In genomic region chr6:33283936-33284335, GRCm38 (mm10) we compare ENCODE assay signal across 12 mouse cellular contexts.
"Had no signal": no experiment of that assay in that cellular context is flagged by ENCODE, and none has a peak within 500 bp of the region (broad histone marks: within the 10 kb centered on the region; RNA-seq: fewer than 3 reads in every experiment).

No protein-coding gene starts in this region.

- H3K9me3 ChIP-seq: kidney, embryonic 15.5 days; limb, embryonic 10.5 days; liver, embryonic 15.5 days had no signal

- H3K4me3 ChIP-seq: kidney, embryonic 15.5 days; left cerebral cortex, adult 2 months; limb, embryonic 10.5 days; liver, embryonic 15.5 days had no signal

- H3K36me3 ChIP-seq: kidney, embryonic 15.5 days; limb, embryonic 10.5 days had no signal

- H3K4me2 ChIP-seq: kidney, embryonic 15.5 days; liver, embryonic 11.5 days; liver, embryonic 15.5 days had no signal

- DNase-seq: kidney, postnatal 25 days; lung, adult 2 months; lung, postnatal 36 days; right cerebral cortex, adult 18-20 months; right cerebral cortex, postnatal 25 days; thymus, postnatal 4 days had no signal

- H3K9ac ChIP-seq: kidney, embryonic 15.5 days; liver, embryonic 15.5 days had no signal

- H3K27me3 ChIP-seq: kidney, embryonic 15.5 days; liver, embryonic 15.5 days had no signal

- H3K27ac ChIP-seq: kidney, embryonic 15.5 days; left cerebral cortex, adult 2 months; limb, embryonic 10.5 days; liver, embryonic 15.5 days had no signal

- H3K4me1 ChIP-seq: limb, embryonic 10.5 days had no signal

- ATAC-seq: lung, postnatal 0 days had no signal
